Mouse (Mus musculus) bone marrow, adult 2 months (tissue): ENCODE measurements around the gene Dusp23.

Experiments used
- CTCF ChIP-seq: fragments of 200-500 bp; IDR thresholded peaks from 2 replicates; pipeline ENCODE4 v1.5.1; 2011; ENCODE audit warnings: low read length, control low read depth; ENCODE audit not compliant: control insufficient read depth, insufficient read depth
- POLR2A ChIP-seq: fragments of 200-500 bp; IDR thresholded peaks from 2 replicates; pipeline ENCODE4 v1.6.1; 2011; ENCODE audit warnings: low read depth, mild to moderate bottlenecking, control low read depth, low read length, borderline replicate concordance; ENCODE audit not compliant: control insufficient read depth

DNA sequence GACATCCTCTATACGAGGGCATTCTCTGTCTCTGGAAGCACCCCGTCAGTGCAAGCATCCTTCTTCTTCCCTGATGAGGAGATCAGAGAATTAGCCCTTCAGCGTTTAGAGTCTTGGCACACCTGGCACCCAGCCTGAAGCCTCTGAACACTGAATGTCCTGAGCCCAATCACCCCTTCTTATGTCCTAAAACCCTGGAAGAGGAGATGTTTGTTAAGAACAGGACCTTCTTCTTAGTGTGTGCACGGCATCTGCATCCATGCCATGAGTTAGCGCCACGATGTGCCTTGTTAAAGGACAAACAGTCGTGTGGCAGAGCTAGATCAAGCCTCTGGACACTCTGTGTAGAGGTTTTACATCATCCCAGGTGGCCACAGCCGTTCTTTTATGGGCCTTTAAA is 50.3 kb downstream of the Dusp23 start:
- TF ChIP-seq CTCF (no peak), POLR2A (no peak)
